In genomic region chr5:75460414-75461025, GRCm38 (mm10) we compare ENCODE assay signal across 21 mouse cellular contexts.
DNase-seq lines count a peak whose midpoint lies in the region; ATAC-seq and TF ChIP-seq lines count a peak whose summit lies in the region.
"Had no signal": no experiment of that assay in that cellular context is flagged by ENCODE, and none has a peak within 500 bp of the region (broad histone marks: within the 10 kb centered on the region; RNA-seq: fewer than 3 reads in every experiment).

No protein-coding gene starts in this region.

- no peaks in the 10 kb centered on the region for H3K27me3 ChIP-seq in G1E (ENCODE audit: insufficient read depth, low read length)
- H3K27me3 ChIP-seq: limb, embryonic 15.5 days had no signal

- no peak overlapping the region; the same call in 1 of the 2 replicates for H3K4me3 ChIP-seq in G1E (ENCODE audit: low read depth, low read length)
- no peak overlapping the region for H3K4me3 ChIP-seq in bone marrow, adult 2 months (replicated peaks; ENCODE audit: control insufficient read depth, low read depth, low read length)
- H3K4me3 ChIP-seq: gastrocnemius, adult 2 months; limb, embryonic 15.5 days had no signal

- peaks cover 97% of the 10 kb centered on the region for H3K4me1 ChIP-seq in G1E (ENCODE audit: insufficient read depth, low read depth, low read length)
- H3K4me1 ChIP-seq in bone marrow, adult 2 months (ENCODE audit: control insufficient read depth, insufficient read depth, low read length): no peaks in the 10 kb centered on the region; the same call in 1 of the 2 replicates
- H3K4me1 ChIP-seq: limb, embryonic 15.5 days had no signal

- peak; percentile 97 for ATAC-seq in G1E (ENCODE audit: extremely low read depth, insufficient number of reproducible peaks, low FRiP score, poor library complexity, severe bottlenecking)
- peak; percentile 61 for ATAC-seq in granulocyte monocyte progenitor cell, adult 5-6 weeks (replicated peaks; ENCODE audit: poor library complexity, severe bottlenecking)
- peak; percentile 79 for ATAC-seq in megakaryocyte, adult 5-6 weeks (ENCODE audit: poor library complexity, severe bottlenecking)
- ATAC-seq: activated CD4-positive, CD25-positive, alpha-beta regulatory T cell, adult 4 months; CD4-positive, CD25-positive, alpha-beta regulatory T cell, adult 4 months; forebrain, embryonic 16.5 days had no signal

- H3K9me3 ChIP-seq in G1E (replicated peaks): 0 out of 2 replicates have a peak, but pooled peaks cover 3% of the 10 kb centered on the region
- H3K9me3 ChIP-seq: limb, embryonic 15.5 days had no signal

- DNase-seq in G1E (ENCODE audit: low spot score): peak; percentile 79
- DNase-seq in thymus, adult 18-20 months: no peak
- no peak for DNase-seq in cerebellum, postnatal 4 days (ENCODE audit: low spot score in 2 of 2)
- no peak for DNase-seq in kidney, postnatal 25 days
- DNase-seq in layer of hippocampus, adult 9-11 months: no peak
- DNase-seq: cerebellum, adult 2 months; embryo, embryonic 11 days; gastrocnemius, adult 2 months; heart, postnatal 36 days; lung, postnatal 4 days; midbrain, embryonic 14.5 days; right cerebral cortex, adult 18-20 months; thymus, postnatal 25 days had no signal

- peak overlapping the region; percentile 52 for H3K27ac ChIP-seq in bone marrow, adult 2 months (ENCODE audit: control insufficient read depth, insufficient read depth, low read depth, low read length, poor library complexity)
- H3K27ac ChIP-seq: gastrocnemius, adult 2 months; kidney, postnatal 0 days; limb, embryonic 15.5 days had no signal

- no peaks in the 10 kb centered on the region for H3K36me3 ChIP-seq in G1E (replicated peaks)
- H3K36me3 ChIP-seq: limb, embryonic 15.5 days had no signal

- no peak for TF ChIP-seq CTCF in G1E (IDR thresholded peaks at IDR 0.05; ENCODE audit: low read depth, low read length)
- no peak for TF ChIP-seq CTCF in bone marrow, adult 2 months (IDR thresholded peaks at IDR 0.05; ENCODE audit: control insufficient read depth, insufficient read depth, low read length)

- TF ChIP-seq POLR2A in bone marrow, adult 2 months (IDR thresholded peaks at IDR 0.05; ENCODE audit: borderline replicate concordance, control insufficient read depth, low read depth, low read length): no peak

- 50% methylated on average over 9 of the region's 9 CpGs for WGBS in bone marrow, adult 2 months
